Mouse (Mus musculus) lung, postnatal 0 days (tissue): Measurements from ENCODE around the gene Gm20388. TPM values are rescaled to one million over a fixed set of nuclear protein-coding genes. Genes with fewer than 3 reads are reported as not detected.
A peak's percentile ranks its signal among the peaks of the same experiment; 100 is the strongest.

Experiments used
- ATAC-seq: fragments of 200-750 bp; cut with Nextera tagmentation; 2 replicates; pipeline ENCODE4 v1.8.0; 2017; ENCODE audit warnings: moderate library complexity
- DNase-seq: peaks from one replicate; pipeline ENCODE4 v3.0.0-alpha.2; 2016; ENCODE audit warnings: low spot score
- H3K27ac ChIP-seq: fragments of 300-500 bp; sonication (generic); 2 replicates; pipeline ENCODE4 v1.5.1; 2014; ENCODE audit warnings: antibody characterized with exemption, mild to moderate bottlenecking, low read length, mixed read lengths
- H3K27me3 ChIP-seq: fragments of 300-500 bp; sonication (generic); replicated peaks from 2 replicates; pipeline ENCODE4 v1.6.1; 2014; ENCODE audit warnings: low read length, mixed read lengths; ENCODE audit not compliant: insufficient read depth
- H3K36me3 ChIP-seq: fragments of 300-500 bp; sonication (generic); 2 replicates; pipeline ENCODE4 v1.6.1; 2014; ENCODE audit warnings: low read length, mixed read lengths; ENCODE audit not compliant: insufficient read depth
- H3K4me1 ChIP-seq: fragments of 300-500 bp; sonication (generic); 2 replicates; pipeline ENCODE4 v1.6.1; 2014; ENCODE audit warnings: antibody characterized with exemption, low read depth, low read length, mixed read lengths; ENCODE audit not compliant: insufficient read depth
- H3K4me2 ChIP-seq: fragments of 300-500 bp; sonication (generic); replicated peaks from 2 replicates; pipeline ENCODE4 v1.6.1; 2014; ENCODE audit warnings: low read depth, mild to moderate bottlenecking, low read length, moderate library complexity, mixed read lengths
- H3K4me3 ChIP-seq: fragments of 300-500 bp; sonication (generic); 2 replicates; pipeline ENCODE4 v1.5.1; 2014; ENCODE audit warnings: low read depth, low read length
- H3K9ac ChIP-seq: fragments of 300-500 bp; sonication (generic); replicated peaks from 2 replicates; pipeline ENCODE4 v1.6.1; 2014; ENCODE audit warnings: low read depth, mild to moderate bottlenecking
- H3K9me3 ChIP-seq: fragments of 300-500 bp; sonication (generic); 2 replicates; pipeline ENCODE4 v1.6.1; 2016; ENCODE audit warnings: low read length, mixed read lengths
- CTCF ChIP-seq: IDR thresholded peaks from 2 replicates; pipeline ENCODE4 v1.5.1; 2016; ENCODE audit warnings: antibody characterized with exemption, mild to moderate bottlenecking
- EP300 ChIP-seq: IDR thresholded peaks from 2 replicates; pipeline ENCODE4 v1.6.1; 2016; ENCODE audit warnings: antibody characterized with exemption, mild to moderate bottlenecking, control low read depth
- WGBS: fragments of 180-500 bp; shearing (Covaris S2); extraction: QIAGEN DNeasy Blood & Tissue Kit; methylation state at CpG from one replicate; pipeline ENCODE4 v1.1.7; 2014; 5-methylcytosine and 5-hydroxymethylcytosine counted together
- polyA plus RNA-seq: library from polyadenylated mRNA; unstranded; fragments of >200 nt; fragmentation: Nextera tagmentation; extraction: Ambion mirVana; gene quantifications from 2 replicates; pipeline ENCODE4 v1.2.1, GENCODE M21; 2015

The Gm20388 gene
- polyA plus RNA-seq, 1 experiment from 2014 or later = not detected

- H3K36me3 ChIP-seq = no peaks in the 10 kb centered on the region
- H3K27ac ChIP-seq = no peak overlapping the region
- no peak overlapping the region for H3K4me3 ChIP-seq
- TF ChIP-seq EP300 = no peak
- no peak for TF ChIP-seq CTCF
- ATAC-seq (no peak), DNase-seq (no peak)
- H3K4me2 ChIP-seq = no peak overlapping the region
- H3K9me3 ChIP-seq = no peaks in the 10 kb centered on the region
- H3K9ac ChIP-seq = no peak overlapping the region
- no peaks in the 10 kb centered on the region for H3K27me3 ChIP-seq
- 57% methylated on average over 19 of the region's 19 CpGs for whole genome bisulfite sequencing
- peaks cover 6% of the 10 kb centered on the region; the same call in 1 of the 2 replicates for H3K4me1 ChIP-seq
Measured at GRCm38 (mm10) chr8:120755306-120756297, 845.0 kb downstream of the Gm20388 start.

- no peaks in the 10 kb centered on the region for H3K4me1 ChIP-seq
- H3K36me3 ChIP-seq = no peaks in the 10 kb centered on the region
- no peaks in the 10 kb centered on the region for H3K9me3 ChIP-seq
- no peak overlapping the region for H3K4me3 ChIP-seq
- DNase-seq = no peak
- H3K4me2 ChIP-seq = no peak overlapping the region
- WGBS = 51% methylated on average over 4 of the region's 4 CpGs
- no peak overlapping the region for H3K9ac ChIP-seq
- H3K27me3 ChIP-seq = no peaks in the 10 kb centered on the region
- no peak for ATAC-seq
- H3K27ac ChIP-seq = no peak overlapping the region
- TF ChIP-seq EP300 (no peak), CTCF (no peak)
Measured at GRCm38 (mm10) chr8:120758005-120758404, 847.4 kb downstream of the Gm20388 start.

- Histone ChIP-seq H3K36me3 (no peaks in the 10 kb centered on the region), H3K9ac (no peak overlapping the region), H3K9me3 (no peaks in the 10 kb centered on the region), H3K27me3 (no peaks in the 10 kb centered on the region), H3K4me3 (no peak overlapping the region), H3K4me1 (no peaks in the 10 kb centered on the region), H3K27ac (no peak overlapping the region), H3K4me2 (no peak overlapping the region)
- DNase-seq = no peak
- TF ChIP-seq EP300 (no peak), CTCF (no peak)
- no peak for ATAC-seq
- 82% methylated on average over 6 of the region's 6 CpGs for WGBS
Measured at GRCm38 (mm10) chr8:120759847-120760246, 849.2 kb downstream of the Gm20388 start.

DNA sequence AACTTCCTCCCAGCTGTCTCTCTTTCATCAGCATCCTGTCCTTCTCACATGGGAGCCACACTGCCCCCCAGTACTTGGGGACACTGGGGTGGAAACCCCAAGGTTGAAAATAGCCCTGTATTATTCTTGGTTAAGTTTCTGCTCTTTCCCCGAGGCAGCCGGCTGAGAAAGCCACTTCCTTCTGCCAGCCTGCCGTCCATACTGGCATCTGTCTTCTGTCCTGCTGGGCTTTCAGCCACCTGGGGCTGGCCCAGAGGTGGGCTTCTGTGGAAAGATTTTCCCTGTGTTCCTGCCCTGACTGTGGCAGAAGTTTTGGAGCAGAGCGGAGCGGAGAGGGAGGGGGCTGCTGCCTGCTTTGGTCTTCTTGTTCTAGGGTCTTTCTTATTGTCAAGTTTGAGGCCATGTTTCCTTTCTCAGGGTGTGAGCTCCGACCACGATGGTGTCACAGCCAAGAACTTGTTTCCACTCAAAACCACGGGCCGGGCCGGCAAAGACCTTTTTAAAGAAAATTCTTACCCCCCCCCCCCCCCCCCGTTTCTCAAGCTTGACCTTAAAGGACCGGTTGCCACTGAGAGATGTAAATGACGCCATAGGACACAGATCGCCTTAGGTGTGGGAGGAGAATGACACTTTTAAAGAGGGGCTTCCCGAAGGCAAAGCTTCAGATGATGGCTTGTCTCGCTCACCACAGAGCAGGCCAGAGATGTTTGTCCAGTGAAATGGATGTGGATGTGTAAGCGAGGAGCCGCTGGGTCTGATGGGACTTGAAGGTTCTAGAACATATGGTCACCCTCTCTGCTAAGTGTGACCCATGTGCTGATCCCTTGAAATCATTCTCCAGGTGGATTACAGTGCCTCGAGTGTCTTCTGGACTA lies 849.9 kb downstream of the Gm20388 start:
- H3K4me2 ChIP-seq = no peak overlapping the region
- 73% methylated on average over 19 of the region's 19 CpGs for WGBS
- no peak overlapping the region for H3K9ac ChIP-seq
- no peak for DNase-seq
- H3K36me3 ChIP-seq = no peaks in the 10 kb centered on the region
- no peaks in the 10 kb centered on the region for H3K4me1 ChIP-seq
- TF ChIP-seq EP300 = no peak
- TF ChIP-seq CTCF = no peak
- no peaks in the 10 kb centered on the region for H3K9me3 ChIP-seq
- no peak for ATAC-seq
- H3K27me3 ChIP-seq = no peaks in the 10 kb centered on the region
- H3K4me3 ChIP-seq = no peak overlapping the region
- no peak overlapping the region for H3K27ac ChIP-seq

- Histone ChIP-seq H3K9me3 (no peaks in the 10 kb centered on the region), H3K4me1 (no peaks in the 10 kb centered on the region), H3K27me3 (no peaks in the 10 kb centered on the region; the same call in 1 of the 2 replicates), H3K9ac (no peak overlapping the region), H3K27ac (0 out of 2 replicates have a peak overlapping the region, but pooled peaks have one; percentile 38), H3K36me3 (no peaks in the 10 kb centered on the region), H3K4me2 (no peak overlapping the region), H3K4me3 (no peak overlapping the region)
- peak; percentile 88 for ATAC-seq
- DNase-seq = peak; percentile 73
- TF ChIP-seq EP300 = peak; percentile 64; the same call in 1 of the 2 replicates
- TF ChIP-seq CTCF = no peak
- WGBS = 24% methylated on average over 5 of the region's 5 CpGs
Measured at GRCm38 (mm10) chr8:120763267-120763666, 852.6 kb downstream of the Gm20388 start.

DNA sequence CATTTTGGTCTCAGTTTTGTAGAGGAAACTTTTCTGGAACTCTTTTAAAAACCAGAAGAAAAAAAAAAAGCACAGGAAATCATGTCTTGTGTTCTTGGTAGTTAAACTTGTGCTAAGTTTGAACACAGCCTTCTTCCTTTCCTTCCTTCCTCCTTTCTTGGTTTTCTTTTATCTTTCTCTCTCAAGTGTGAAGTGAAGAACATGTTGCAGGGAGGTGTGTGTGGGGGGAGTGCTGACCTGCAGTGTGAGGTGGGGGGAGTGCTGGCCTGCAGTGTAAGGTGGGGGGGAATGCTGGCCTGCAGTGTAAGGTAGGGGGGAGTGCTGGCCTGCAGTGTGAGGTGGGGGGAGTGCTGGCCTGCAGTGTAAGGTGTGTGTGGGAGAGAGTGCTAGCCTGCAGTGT lies 854.0 kb downstream of the Gm20388 start:
- no peaks in the 10 kb centered on the region for H3K9me3 ChIP-seq
- H3K36me3 ChIP-seq = no peaks in the 10 kb centered on the region
- no peak for TF ChIP-seq CTCF
- TF ChIP-seq EP300 = no peak
- H3K4me3 ChIP-seq = no peak overlapping the region
- ATAC-seq = no peak
- H3K4me2 ChIP-seq = no peak overlapping the region
- no peak for DNase-seq
- no peaks in the 10 kb centered on the region for H3K4me1 ChIP-seq
- no peaks in the 10 kb centered on the region; the same call in 1 of the 2 replicates for H3K27me3 ChIP-seq
- H3K9ac ChIP-seq = no peak overlapping the region
- H3K27ac ChIP-seq = no peak overlapping the region
